Mouse (Mus musculus) MEL (cell line): Measurements from ENCODE around the gene Brca1. TPM values are rescaled to one million over a fixed set of nuclear protein-coding genes. Genes with fewer than 3 reads are reported as not detected.
"Not testable (repeated sequence)": the region's sequence is repeated elsewhere in the genome, so short reads cannot be mapped to it uniquely, and the experiment has no call there.

Source experiments
- DNase-seq: peaks from one replicate; pipeline ENCODE4 v3.0.0; 2011; ENCODE audit warnings: low read depth, low spot score
- H3K27ac ChIP-seq: 2 replicates; pipeline ENCODE4 v1.5.1; 2012; ENCODE audit warnings: low read depth, mild to moderate bottlenecking, control low read depth, low read length, moderate library complexity; ENCODE audit not compliant: control insufficient read depth
- H3K27me3 ChIP-seq, 2 experiments: fragments of 150-350 bp in 1 of 2; sonication (generic) in 1 of 2; 2 replicates each; pipeline ENCODE4 v1.6.1; 2012; ENCODE audit warnings: low read length in 2 of 2, mild to moderate bottlenecking in 2 of 2, improper control_type of control experiment in 1 of 2, moderate library complexity in 1 of 2; ENCODE audit not compliant: insufficient read depth in 2 of 2, control insufficient read depth in 1 of 2
- H3K36me3 ChIP-seq, 2 experiments: 2 replicates each; pipeline ENCODE4 v1.6.1; 2012 to 2014; ENCODE audit warnings: low read length in 2 of 2, improper control_type of control experiment in 1 of 2, inconsistent platforms in 1 of 2, mild to moderate bottlenecking in 1 of 2; ENCODE audit not compliant: insufficient read depth in 2 of 2, control insufficient read depth in 1 of 2
- H3K4me1 ChIP-seq, 2 experiments: fragments of 150-350 bp in 1 of 2; sonication (generic) in 1 of 2; 2 replicates each; pipeline ENCODE4 v1.6.1; 2012; ENCODE audit warnings: low read length in 2 of 2, improper control_type of control experiment in 1 of 2, mild to moderate bottlenecking in 1 of 2; ENCODE audit not compliant: insufficient read depth in 2 of 2, control insufficient read depth in 1 of 2
- H3K4me3 ChIP-seq, 2 experiments: fragments of 150-350 bp in 1 of 2; sonication (generic) in 1 of 2; 2 replicates each; pipeline ENCODE4 v1.5.1; 2012; ENCODE audit warnings: low read depth in 2 of 2, low read length in 2 of 2, mild to moderate bottlenecking in 2 of 2, moderate library complexity in 2 of 2, control low read depth in 1 of 2, improper control_type of control experiment in 1 of 2; ENCODE audit not compliant: control insufficient read depth in 1 of 2, insufficient read depth in 1 of 2
- H3K79me2 ChIP-seq: 2 replicates; pipeline ENCODE4 v1.6.1; 2012; ENCODE audit warnings: mild to moderate bottlenecking, low read length, moderate library complexity; ENCODE audit not compliant: control insufficient read depth, poor library complexity, insufficient read depth
- H3K9ac ChIP-seq: 2 replicates; pipeline ENCODE4 v1.6.1; 2012; ENCODE audit warnings: low read depth, mild to moderate bottlenecking, control low read depth, low read length, moderate library complexity; ENCODE audit not compliant: control insufficient read depth, poor library complexity, severe bottlenecking
- H3K9me3 ChIP-seq: fragments of 150-350 bp; sonication (generic); replicated peaks from 2 replicates; pipeline ENCODE4 v1.6.1; 2012; ENCODE audit warnings: mild to moderate bottlenecking, low read length, improper control_type of control experiment, moderate library complexity; ENCODE audit not compliant: insufficient read depth
- CHD1 ChIP-seq: IDR thresholded peaks from 2 replicates; pipeline ENCODE4 v1.6.1; 2012; ENCODE audit warnings: low read depth, mild to moderate bottlenecking, inconsistent platforms, low read length, improper control_type of control experiment
- CHD2 ChIP-seq: IDR thresholded peaks from 2 replicates; pipeline ENCODE4 v1.6.1; 2011; ENCODE audit warnings: low read length, improper control_type of control experiment
- CTCF ChIP-seq, 3 experiments: IDR thresholded peaks in 2 of 3; conservative IDR thresholded peaks in 1 of 3; 2 replicates each; pipeline ENCODE4 v1.5.1; 2011 to 2012; ENCODE audit warnings: low read length in 3 of 3, low read depth in 2 of 3, mild to moderate bottlenecking in 2 of 3, improper control_type of control experiment in 1 of 3, inconsistent platforms in 1 of 3, mixed read lengths in 1 of 3, moderate library complexity in 1 of 3; ENCODE audit not compliant: control insufficient read depth in 1 of 3, insufficient read depth in 1 of 3, poor library complexity in 1 of 3, severe bottlenecking in 1 of 3
- ELF1 ChIP-seq: IDR thresholded peaks from 2 replicates; pipeline ENCODE4 v1.6.1; 2014; ENCODE audit warnings: low read depth, mild to moderate bottlenecking, inconsistent platforms, low read length, improper control_type of control experiment, moderate library complexity
- ETS1 ChIP-seq: IDR thresholded peaks from 2 replicates; pipeline ENCODE4 v1.6.1; 2012; ENCODE audit warnings: low read depth, mild to moderate bottlenecking, inconsistent platforms, low read length, improper control_type of control experiment, moderate library complexity
- GATA1 ChIP-seq: IDR thresholded peaks from 2 replicates; pipeline ENCODE4 v1.6.1; 2011; ENCODE audit warnings: low read depth, low read length, improper control_type of control experiment
- HCFC1 ChIP-seq: IDR thresholded peaks from 2 replicates; pipeline ENCODE4 v1.6.1; 2012; ENCODE audit warnings: low read depth, mild to moderate bottlenecking, inconsistent platforms, low read length, improper control_type of control experiment, moderate library complexity
- KAT2A ChIP-seq: conservative IDR thresholded peaks from 2 replicates; pipeline ENCODE4 v1.6.1; 2012; ENCODE audit warnings: low read depth, low read length, improper control_type of control experiment, inconsistent platforms
- MAFK ChIP-seq: IDR thresholded peaks from 2 replicates; pipeline ENCODE4 v1.6.1; 2011; ENCODE audit warnings: low read depth, mild to moderate bottlenecking, low read length, improper control_type of control experiment, borderline replicate concordance
- MEF2A ChIP-seq: IDR thresholded peaks from 2 replicates; pipeline ENCODE4 v1.6.1; 2014; ENCODE audit warnings: low read depth, mild to moderate bottlenecking, inconsistent platforms, low read length, improper control_type of control experiment; ENCODE audit not compliant: poor library complexity, insufficient replicate concordance, severe bottlenecking; ENCODE audit errors: extremely low read depth
- MYB ChIP-seq: IDR thresholded peaks from 2 replicates; pipeline ENCODE4 v1.6.1; 2011; ENCODE audit warnings: mild to moderate bottlenecking, low read depth, low read length, improper control_type of control experiment
- NRF1 ChIP-seq: IDR thresholded peaks from 2 replicates; pipeline ENCODE4 v1.6.1; 2014; ENCODE audit warnings: low read depth, mild to moderate bottlenecking, inconsistent platforms, low read length, improper control_type of control experiment, moderate library complexity; ENCODE audit not compliant: poor library complexity, insufficient read depth, severe bottlenecking
- POLR2A ChIP-seq, 2 experiments: IDR thresholded peaks; 2 replicates each; pipeline ENCODE4 v1.6.1; 2011 to 2012; ENCODE audit warnings: low read length in 2 of 2, mild to moderate bottlenecking in 2 of 2, control low read depth in 1 of 2, improper control_type of control experiment in 1 of 2, low read depth in 1 of 2, moderate library complexity in 1 of 2; ENCODE audit not compliant: control insufficient read depth in 1 of 2, insufficient read depth in 1 of 2, poor library complexity in 1 of 2
- POLR2AphosphoS5 ChIP-seq: IDR thresholded peaks from 2 replicates; pipeline ENCODE4 v1.6.1; 2012; ENCODE audit warnings: low read depth, borderline replicate concordance, mild to moderate bottlenecking, inconsistent platforms, low read length, moderate library complexity, mixed read lengths
- RAD21 ChIP-seq: IDR thresholded peaks from 2 replicates; pipeline ENCODE4 v1.6.1; 2011; ENCODE audit warnings: mild to moderate bottlenecking, low read depth, low read length, improper control_type of control experiment
- SIN3A ChIP-seq: IDR thresholded peaks from 2 replicates; pipeline ENCODE4 v1.6.1; 2012; ENCODE audit warnings: low read length, improper control_type of control experiment, inconsistent platforms
- SMC3 ChIP-seq: IDR thresholded peaks from 2 replicates; pipeline ENCODE4 v1.6.1; 2011; ENCODE audit warnings: low read depth, low read length, improper control_type of control experiment
- TAL1 ChIP-seq: IDR thresholded peaks from 2 replicates; pipeline ENCODE4 v1.6.1; 2012; ENCODE audit warnings: mild to moderate bottlenecking, inconsistent platforms, low read length, moderate library complexity, mixed read lengths
- TCF12 ChIP-seq: IDR thresholded peaks from 2 replicates; pipeline ENCODE4 v1.6.1; 2014; ENCODE audit warnings: low read depth, mild to moderate bottlenecking, inconsistent platforms, low read length, improper control_type of control experiment, moderate library complexity
- UBTF ChIP-seq: IDR thresholded peaks from 2 replicates; pipeline ENCODE4 v1.6.1; 2012; ENCODE audit warnings: low read depth, mild to moderate bottlenecking, inconsistent platforms, low read length, improper control_type of control experiment, moderate library complexity, borderline replicate concordance; ENCODE audit not compliant: insufficient read depth
- USF1 ChIP-seq: IDR thresholded peaks from 2 replicates; pipeline ENCODE4 v1.6.1; 2014; ENCODE audit warnings: low read depth, mild to moderate bottlenecking, inconsistent platforms, low read length, improper control_type of control experiment, moderate library complexity
- USF2 ChIP-seq, 2 experiments: IDR thresholded peaks; 2 replicates each; pipeline ENCODE4 v1.6.1; 2011 to 2012; ENCODE audit warnings: improper control_type of control experiment in 2 of 2, low read length in 2 of 2, borderline replicate concordance in 1 of 2, inconsistent platforms in 1 of 2, low read depth in 1 of 2, mild to moderate bottlenecking in 1 of 2; ENCODE audit not compliant: insufficient read depth in 1 of 2
- ZC3H11A ChIP-seq: IDR thresholded peaks from 2 replicates; pipeline ENCODE4 v1.6.1; 2012; ENCODE audit warnings: low read depth, mild to moderate bottlenecking, inconsistent platforms, low read length, improper control_type of control experiment
- ZNF384 ChIP-seq: IDR thresholded peaks from 2 replicates; pipeline ENCODE4 v1.6.1; 2012; ENCODE audit warnings: low read depth, mild to moderate bottlenecking, inconsistent platforms, low read length, improper control_type of control experiment
- polyA plus RNA-seq, 2 experiments: library from polyadenylated mRNA; stranded (reverse) in 1 of 2; unstranded in 1 of 2; fragments of >175 nt in 1 of 2; fragments of >200 nt in 1 of 2; gene quantifications; 2 replicates each; pipeline versions ENCODE4 v1.2.1 to v1.2.4; 2012; ENCODE audit warnings: low replicate concordance in 2 of 2, low read depth in 1 of 2; ENCODE audit not compliant: insufficient read length in 2 of 2, insufficient read depth in 1 of 2, missing spikeins in 1 of 2
- total RNA-seq: library from RNA; depleted of rRNA; stranded (reverse); fragments of 300-350 nt; gene quantifications from 2 replicates; pipeline ENCODE4 v1.2.3, GENCODE M21; 2012

Brca1 gene
- total and polyA plus RNA-seq, 3 experiments = 25.7 to 1,155 (median 35.3) TPM

DNA sequence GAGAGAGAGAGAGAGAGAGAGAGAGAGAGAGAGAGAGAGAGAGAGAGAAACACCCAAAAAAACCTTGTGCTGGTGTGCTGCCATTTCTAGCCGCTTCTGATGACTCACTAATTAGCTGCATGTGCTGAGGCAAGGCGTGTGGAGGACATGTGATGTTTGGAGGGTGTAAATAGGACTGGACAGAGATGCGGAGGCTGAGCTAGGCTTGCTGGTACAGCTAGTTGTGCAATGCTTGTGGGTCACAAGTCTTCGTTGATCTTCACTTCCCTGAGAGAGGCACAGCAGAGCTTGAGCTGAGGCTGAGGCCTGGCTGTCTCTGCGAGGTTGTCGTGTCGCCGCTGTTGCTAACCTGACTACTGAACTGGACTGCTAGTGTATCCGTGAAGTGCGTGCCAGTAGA lies 35.9 kb upstream of the Brca1 start:
- no peak overlapping the region for H3K27ac ChIP-seq
- H3K9ac ChIP-seq = no peak overlapping the region
- TF ChIP-seq ZNF384 = no peak
- no peak for TF ChIP-seq TAL1
- no peak for TF ChIP-seq MEF2A
- no peak for TF ChIP-seq POLR2A (IDR thresholded peaks at IDR 0.05; ENCODE audit: control insufficient read depth in 1 of 2, insufficient read depth in 1 of 2, low read depth in 1 of 2, low read length in 2 of 2, poor library complexity in 1 of 2)
- TF ChIP-seq UBTF = no peak
- TF ChIP-seq ELF1 = no peak
- TF ChIP-seq USF2 (IDR thresholded peaks at IDR 0.05; ENCODE audit: borderline replicate concordance in 1 of 2, insufficient read depth in 1 of 2, low read depth in 1 of 2, low read length in 2 of 2) = no peak
- no peak for TF ChIP-seq MAFK
- no peak for TF ChIP-seq SMC3
- no peak for TF ChIP-seq NRF1
- no peak for TF ChIP-seq CHD2
- TF ChIP-seq RAD21 = no peak

DNA sequence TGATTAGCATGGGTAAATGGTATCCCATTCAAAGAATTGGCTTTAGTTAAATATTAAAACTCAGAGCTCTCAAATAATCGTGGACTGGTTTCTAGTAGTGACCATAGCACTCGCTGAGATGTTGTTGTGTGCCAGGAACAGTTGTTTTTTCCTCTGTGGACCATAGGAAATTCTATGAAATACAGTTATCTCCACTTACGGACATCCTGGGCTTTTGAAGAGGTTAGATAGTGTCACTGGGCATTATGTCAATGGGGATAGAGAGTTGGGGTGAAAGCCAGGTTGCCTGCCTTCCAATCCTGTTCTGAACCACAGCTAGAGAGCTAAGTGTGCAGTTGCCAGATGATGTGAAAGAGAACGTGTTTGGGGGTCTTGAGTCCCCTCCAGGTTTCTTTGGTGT lies 34.0 kb upstream of the Brca1 start:
- peaks cover 0 to 8% of the 10 kb centered on the region in 2 experiments; a peak in 2 of 4 replicates for H3K36me3 ChIP-seq
- H3K4me1 ChIP-seq = peaks cover 3 to 10% of the 10 kb centered on the region in 2 experiments
- no peak for DNase-seq

More for the DNA sequence above, 35.9 kb upstream of the Brca1 start:
- Histone ChIP-seq H3K36me3 (peaks cover 0 to 3% of the 10 kb centered on the region in 2 experiments; a peak in 2 of 4 replicates), H3K79me2 (no peaks in the 10 kb centered on the region), H3K27me3 (no peaks in the 10 kb centered on the region), H3K4me3 (no peak overlapping the region), H3K4me1 (peaks cover 0 to 6% of the 10 kb centered on the region in 2 experiments; a peak in 3 of 4 replicates), H3K9me3 (no peaks in the 10 kb centered on the region)
- DNase-seq = no peak

DNA sequence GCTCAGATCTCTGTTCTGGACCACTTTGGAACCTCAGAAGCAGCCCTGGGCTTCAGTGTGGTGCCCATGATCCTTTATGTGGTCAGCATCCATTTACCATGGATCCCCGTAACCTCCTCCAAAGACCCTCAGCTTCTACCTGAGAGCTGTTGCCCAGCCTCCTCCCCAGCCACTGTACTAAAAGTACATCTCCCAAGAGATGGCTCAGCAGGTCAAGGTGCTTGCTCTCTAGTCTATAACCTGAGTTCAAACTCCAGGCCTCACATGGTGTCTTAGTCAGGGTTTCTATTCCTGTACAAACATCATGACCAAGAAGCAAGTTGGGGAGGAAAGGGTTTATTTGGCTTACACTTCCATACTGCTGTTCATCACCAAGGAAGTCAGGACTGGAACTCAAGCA lies 33.3 kb upstream of the Brca1 start:
- H3K27ac ChIP-seq, H3K4me3 ChIP-seq, H3K9me3 ChIP-seq, H3K36me3 ChIP-seq, H3K27me3 ChIP-seq, H3K79me2 ChIP-seq, H3K9ac ChIP-seq, DNase-seq: not testable (repeated sequence)
- peaks cover 3 to 10% of the 10 kb centered on the region in 2 experiments for H3K4me1 ChIP-seq

More for the DNA sequence above, 34.0 kb upstream of the Brca1 start:
- H3K79me2 ChIP-seq = no peaks in the 10 kb centered on the region
- no peak overlapping the region for H3K9ac ChIP-seq
- TF ChIP-seq SMC3 (no peak), KAT2A (no peak), ETS1 (no peak), MEF2A (no peak), CTCF (IDR thresholded peaks at IDR 0.05 in 2 of 3, conservative IDR thresholded peaks at IDR 0.05 in 1 of 3; ENCODE audit: control insufficient read depth in 1 of 3, insufficient read depth in 1 of 3, low read depth in 2 of 3, low read length in 3 of 3, poor library complexity in 1 of 3, severe bottlenecking in 1 of 3) (no peak), SIN3A (no peak), ZC3H11A (no peak), MAFK (no peak), CHD1 (no peak), USF1 (no peak), GATA1 (no peak), MYB (no peak), USF2 (IDR thresholded peaks at IDR 0.05; ENCODE audit: borderline replicate concordance in 1 of 2, insufficient read depth in 1 of 2, low read depth in 1 of 2, low read length in 2 of 2) (no peak), POLR2AphosphoS5 (no peak), HCFC1 (no peak), TCF12 (no peak)
- no peak overlapping the region for H3K4me3 ChIP-seq
- no peaks in the 10 kb centered on the region for H3K9me3 ChIP-seq
- H3K27me3 ChIP-seq = no peaks in the 10 kb centered on the region
- H3K27ac ChIP-seq = no peak overlapping the region
